Mouse (Mus musculus) heart, postnatal 0 days (tissue): ENCODE measurements around the gene Adamtsl2. TPM values are rescaled to one million over a fixed set of nuclear protein-coding genes. Genes with fewer than 3 reads are reported as not detected.

ENCODE experiments used
- ATAC-seq: fragments of 200-750 bp; cut with Nextera tagmentation; 2 replicates; pipeline ENCODE4 v1.8.0; 2017; ENCODE audit warnings: low read depth, moderate number of reproducible peaks, moderate library complexity; ENCODE audit not compliant: insufficient read depth
- DNase-seq: peaks from one replicate; pipeline ENCODE4 v3.0.0-alpha.2; 2016; ENCODE audit warnings: low spot score
- H3K27ac ChIP-seq: fragments of 300-500 bp; sonication (generic); 2 replicates; pipeline ENCODE4 v1.5.1; 2014; ENCODE audit warnings: low read depth, mild to moderate bottlenecking
- H3K27me3 ChIP-seq: fragments of 300-500 bp; sonication (generic); 2 replicates; pipeline ENCODE4 v1.6.1; 2014; ENCODE audit warnings: low read length, mixed read lengths; ENCODE audit not compliant: control insufficient read depth, insufficient read depth
- H3K36me3 ChIP-seq: fragments of 300-500 bp; sonication (generic); replicated peaks from 2 replicates; pipeline ENCODE4 v1.6.1; 2014; ENCODE audit warnings: low read length, mixed read lengths; ENCODE audit not compliant: control insufficient read depth, insufficient read depth
- H3K4me1 ChIP-seq: fragments of 300-500 bp; sonication (generic); 2 replicates; pipeline ENCODE4 v1.6.1; 2014; ENCODE audit warnings: antibody characterized with exemption; ENCODE audit not compliant: control insufficient read depth, insufficient read depth
- H3K4me2 ChIP-seq: fragments of 300-500 bp; sonication (generic); 2 replicates; pipeline ENCODE4 v1.6.1; 2014; ENCODE audit warnings: low read depth, mild to moderate bottlenecking, low read length, moderate library complexity
- H3K4me3 ChIP-seq: fragments of 300-500 bp; sonication (generic); 2 replicates; pipeline ENCODE4 v1.5.1; 2014; ENCODE audit warnings: low read depth, low read length
- H3K9ac ChIP-seq: fragments of 300-500 bp; sonication (generic); replicated peaks from 2 replicates; pipeline ENCODE4 v1.6.1; 2014; ENCODE audit warnings: low read depth, low read length, mixed read lengths
- H3K9me3 ChIP-seq: fragments of 300-500 bp; sonication (generic); replicated peaks from 2 replicates; pipeline ENCODE4 v1.6.1; 2016; ENCODE audit warnings: low read length; ENCODE audit not compliant: control insufficient read depth
- CTCF ChIP-seq: IDR thresholded peaks from 2 replicates; pipeline ENCODE4 v1.5.1; 2016; ENCODE audit warnings: antibody characterized with exemption, control low read depth, low read depth
- EP300 ChIP-seq: IDR thresholded peaks from 2 replicates; pipeline ENCODE4 v1.6.1; 2016; ENCODE audit warnings: antibody characterized with exemption, low read depth
- WGBS: fragments of 180-500 bp; shearing (Covaris S2); extraction: QIAGEN DNeasy Blood & Tissue Kit; methylation state at CpG from one replicate; pipeline ENCODE4 v1.1.7; 2014; 5-methylcytosine and 5-hydroxymethylcytosine counted together
- polyA plus RNA-seq: library from polyadenylated mRNA; unstranded; fragments of >200 nt; fragmentation: Nextera tagmentation; extraction: Ambion mirVana; gene quantifications from 2 replicates; pipeline ENCODE4 v1.2.1, GENCODE M21; 2015
- total RNA-seq: library from RNA; depleted of rRNA; stranded (reverse); fragments of >200 nt; gene quantifications from 2 replicates; pipeline ENCODE4 v1.2.3, GENCODE M21; 2014; ENCODE audit warnings: low replicate concordance

Gene Adamtsl2
- total and polyA plus RNA-seq, 2 experiments from 2014 or later: 7.2 to 21.9 TPM

GRCm38 (mm10) chr2:27042131-27042844 lies 36.9 kb upstream of the Adamtsl2 start:
- WGBS: 60% methylated on average over 8 of the region's 8 CpGs
- no peak overlapping the region for H3K27ac ChIP-seq
- no peaks in the 10 kb centered on the region for H3K27me3 ChIP-seq
- no peaks in the 10 kb centered on the region for H3K9me3 ChIP-seq
- no peak overlapping the region for H3K4me2 ChIP-seq
- DNase-seq: no peak
- no peak overlapping the region for H3K9ac ChIP-seq
- no peak overlapping the region for H3K4me3 ChIP-seq
- TF ChIP-seq CTCF (no peak), EP300 (no peak)
- no peak for ATAC-seq
- no peaks in the 10 kb centered on the region for H3K4me1 ChIP-seq
- no peaks in the 10 kb centered on the region for H3K36me3 ChIP-seq

- no peak overlapping the region for H3K9ac ChIP-seq
- H3K4me3 ChIP-seq: no peak overlapping the region
- DNase-seq (peak; percentile 81), ATAC-seq (peak; percentile 84)
- TF ChIP-seq CTCF (peak; percentile 95), EP300 (no peak)
- H3K9me3 ChIP-seq: no peaks in the 10 kb centered on the region
- no peaks in the 10 kb centered on the region for H3K4me1 ChIP-seq
- H3K36me3 ChIP-seq: no peaks in the 10 kb centered on the region
- no peaks in the 10 kb centered on the region for H3K27me3 ChIP-seq
- no peak overlapping the region for H3K4me2 ChIP-seq
- WGBS: 11% methylated on average over 3 of the region's 3 CpGs
- H3K27ac ChIP-seq: no peak overlapping the region
These were observed 35.7 kb upstream of the Adamtsl2 start for GRCm38 (mm10) chr2:27043461-27043860.

- DNase-seq: no peak
- no peak overlapping the region for H3K27ac ChIP-seq
- no peaks in the 10 kb centered on the region for H3K4me1 ChIP-seq
- H3K27me3 ChIP-seq: no peaks in the 10 kb centered on the region
- 67% methylated on average over 4 of the region's 4 CpGs for WGBS
- no peaks in the 10 kb centered on the region for H3K36me3 ChIP-seq
- no peak overlapping the region for H3K9ac ChIP-seq
- H3K4me2 ChIP-seq: no peak overlapping the region
- no peak for ATAC-seq
- no peaks in the 10 kb centered on the region for H3K9me3 ChIP-seq
- TF ChIP-seq EP300 (no peak), CTCF (no peak)
- no peak overlapping the region for H3K4me3 ChIP-seq
These were observed 35.0 kb upstream of the Adamtsl2 start for GRCm38 (mm10) chr2:27044166-27044565.

GRCm38 (mm10) chr2:27044641-27045040 lies 34.5 kb upstream of the Adamtsl2 start:
- Histone ChIP-seq H3K4me3 (no peak overlapping the region), H3K9me3 (no peaks in the 10 kb centered on the region), H3K27ac (no peak overlapping the region), H3K36me3 (no peaks in the 10 kb centered on the region), H3K9ac (no peak overlapping the region), H3K27me3 (no peaks in the 10 kb centered on the region), H3K4me2 (no peak overlapping the region), H3K4me1 (no peaks in the 10 kb centered on the region)
- ATAC-seq (no peak), DNase-seq (no peak)
- 76% methylated on average over 3 of the region's 3 CpGs for WGBS
- no peak for TF ChIP-seq CTCF
- TF ChIP-seq EP300: no peak

- Histone ChIP-seq H3K27me3 (no peaks in the 10 kb centered on the region), H3K36me3 (no peaks in the 10 kb centered on the region), H3K27ac (0 out of 2 replicates have a peak overlapping the region, but pooled peaks have one; percentile 15), H3K9ac (no peak overlapping the region), H3K9me3 (no peaks in the 10 kb centered on the region), H3K4me3 (no peak overlapping the region), H3K4me1 (no peaks in the 10 kb centered on the region), H3K4me2 (no peak overlapping the region)
- whole genome bisulfite sequencing: 59% methylated on average over 8 of the region's 8 CpGs
- DNase-seq (peak; percentile 36), ATAC-seq (peak; percentile 71)
- TF ChIP-seq CTCF (no peak), EP300 (no peak)
These were observed 33.0 kb upstream of the Adamtsl2 start for GRCm38 (mm10) chr2:27045979-27046770.
